Mouse (Mus musculus) spleen, adult 18-20 months (tissue): Measurements from ENCODE around the gene Cadm1.

Experiments
- DNase-seq, 2 experiments: peaks; one replicate each; pipeline ENCODE4 v3.0.0; 2022; ENCODE audit warnings: mixed read lengths in 2 of 2

Cadm1 gene

GRCm38 (mm10) chr9:47876557-47877206 is 346.7 kb downstream of the Cadm1 start:
- DNase-seq = no peak

DNA sequence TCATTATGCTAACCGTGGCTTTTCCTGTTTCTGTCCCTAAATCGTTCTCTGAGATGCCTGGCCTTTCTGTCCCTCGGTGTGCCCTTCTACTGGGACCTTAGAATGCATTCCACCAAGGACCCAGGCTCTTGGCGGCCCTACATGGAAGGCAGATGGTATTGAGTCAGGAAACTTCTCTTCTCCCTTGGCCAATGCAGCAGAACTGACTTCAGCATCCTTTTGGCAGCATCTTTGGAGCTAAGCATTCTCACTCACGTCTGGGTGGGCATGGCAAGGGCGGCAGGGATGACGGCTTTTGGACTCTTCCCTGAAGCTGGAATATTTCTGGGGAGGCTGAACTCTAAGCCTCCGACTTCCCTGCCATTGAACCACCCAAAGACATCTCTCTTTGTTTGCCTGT is 350.2 kb downstream of the Cadm1 start:
- DNase-seq = no peak

GRCm38 (mm10) chr9:47882372-47882771 is 352.4 kb downstream of the Cadm1 start:
- DNase-seq = no peak

- DNase-seq = no peak
Measured at GRCm38 (mm10) chr9:47891721-47892120, 361.7 kb downstream of the Cadm1 start.

DNA sequence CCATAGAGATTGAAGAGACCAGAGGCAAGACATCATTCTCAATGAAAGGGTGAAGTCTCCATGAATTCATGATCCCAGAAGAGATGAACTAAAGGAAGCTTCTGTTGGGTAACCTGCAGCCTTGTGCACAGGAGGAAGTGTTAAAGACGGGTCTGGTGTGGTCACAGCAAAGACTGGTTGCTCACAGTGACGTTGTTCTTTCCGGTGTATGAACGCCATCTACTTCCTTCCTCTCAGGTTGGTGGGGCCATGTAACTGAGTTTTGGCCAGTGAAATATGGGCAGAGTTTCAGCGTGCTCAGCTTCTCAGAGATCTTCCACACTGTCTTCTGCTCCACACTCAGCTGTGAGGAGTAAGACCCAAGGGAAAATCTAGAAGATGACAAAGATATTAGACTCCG is 363.0 kb downstream of the Cadm1 start:
- DNase-seq = no peak

DNA sequence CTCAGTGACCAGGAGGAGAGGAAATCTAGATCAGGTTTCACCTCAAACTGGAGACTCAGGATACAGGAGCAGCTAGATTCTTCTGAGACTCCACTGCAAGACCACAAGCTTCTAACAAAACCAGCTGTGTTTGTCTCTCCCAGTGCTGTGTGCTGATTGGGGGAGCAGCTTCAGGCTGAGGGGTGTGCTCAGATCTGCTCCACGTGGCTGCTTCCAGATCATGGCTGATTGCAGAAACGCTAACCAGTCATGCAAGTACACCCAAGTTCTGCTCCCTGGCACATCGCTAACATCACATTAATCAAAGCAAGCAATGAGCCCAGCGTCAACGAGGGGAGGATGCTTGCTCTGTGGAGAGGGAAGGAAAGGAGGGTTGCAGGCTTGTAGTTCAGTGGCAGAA is 364.1 kb downstream of the Cadm1 start:
- DNase-seq = no peak

DNA sequence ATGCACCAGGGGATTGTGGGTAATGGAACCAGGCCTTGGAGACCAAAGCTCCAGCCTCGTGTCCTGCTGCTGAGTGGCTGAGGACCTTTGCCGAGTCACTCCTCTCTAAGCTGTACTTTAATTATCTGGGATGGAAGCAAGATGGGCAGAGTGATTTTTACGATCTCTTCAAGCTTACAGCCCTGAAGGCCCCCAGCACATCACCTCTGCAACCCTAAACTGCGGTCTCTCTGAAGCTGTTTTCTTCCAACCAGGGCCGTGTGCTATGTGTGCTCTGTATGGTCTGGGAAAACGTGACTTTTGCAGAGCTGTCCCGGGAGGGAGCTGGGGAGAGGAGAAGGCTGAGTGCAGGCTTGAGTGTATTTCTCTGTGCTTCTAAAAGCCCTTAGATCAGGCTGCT is 364.7 kb downstream of the Cadm1 start:
- no peak for DNase-seq

DNA sequence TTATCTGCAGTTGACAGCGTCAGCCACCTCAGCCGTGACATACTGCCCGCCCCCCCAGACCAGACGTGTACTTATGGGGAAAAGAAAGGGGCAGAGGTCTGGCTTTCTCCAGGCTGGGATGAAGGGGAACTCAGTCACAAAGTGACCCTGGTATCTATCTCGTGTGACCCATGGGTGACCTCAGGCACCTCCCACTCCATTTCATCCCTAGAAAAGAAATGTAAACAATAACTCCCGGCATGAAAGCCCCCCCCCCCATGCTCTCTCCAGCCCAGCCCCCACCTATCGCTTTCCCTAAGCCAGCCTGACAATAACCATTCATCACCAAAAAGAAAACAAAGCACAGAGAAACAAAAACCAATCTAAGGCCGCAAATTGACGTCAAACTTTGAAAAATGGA is 365.1 kb downstream of the Cadm1 start:
- no peak for DNase-seq

DNA sequence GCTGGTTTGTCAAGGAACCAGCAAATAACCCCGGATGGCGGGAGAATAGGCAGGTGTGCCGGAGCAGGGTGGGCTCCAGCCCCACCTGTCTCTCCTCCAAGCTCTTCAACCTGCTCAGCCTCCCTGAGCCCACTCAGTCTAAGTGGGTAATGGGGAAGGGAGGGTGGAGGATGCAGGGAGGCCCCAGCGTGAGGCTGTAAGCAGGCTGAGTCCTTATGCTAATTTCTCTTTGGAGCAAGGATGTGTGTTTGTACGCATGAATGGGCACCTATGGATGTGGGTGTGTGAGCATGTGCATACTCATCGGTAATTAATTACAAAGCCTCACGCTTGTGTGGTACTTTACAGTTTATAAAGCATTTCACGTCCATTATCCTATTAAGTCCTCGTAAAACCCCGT is 370.8 kb downstream of the Cadm1 start:
- DNase-seq = no peak

GRCm38 (mm10) chr9:47903661-47904060 is 373.7 kb downstream of the Cadm1 start:
- no peak for DNase-seq

DNA sequence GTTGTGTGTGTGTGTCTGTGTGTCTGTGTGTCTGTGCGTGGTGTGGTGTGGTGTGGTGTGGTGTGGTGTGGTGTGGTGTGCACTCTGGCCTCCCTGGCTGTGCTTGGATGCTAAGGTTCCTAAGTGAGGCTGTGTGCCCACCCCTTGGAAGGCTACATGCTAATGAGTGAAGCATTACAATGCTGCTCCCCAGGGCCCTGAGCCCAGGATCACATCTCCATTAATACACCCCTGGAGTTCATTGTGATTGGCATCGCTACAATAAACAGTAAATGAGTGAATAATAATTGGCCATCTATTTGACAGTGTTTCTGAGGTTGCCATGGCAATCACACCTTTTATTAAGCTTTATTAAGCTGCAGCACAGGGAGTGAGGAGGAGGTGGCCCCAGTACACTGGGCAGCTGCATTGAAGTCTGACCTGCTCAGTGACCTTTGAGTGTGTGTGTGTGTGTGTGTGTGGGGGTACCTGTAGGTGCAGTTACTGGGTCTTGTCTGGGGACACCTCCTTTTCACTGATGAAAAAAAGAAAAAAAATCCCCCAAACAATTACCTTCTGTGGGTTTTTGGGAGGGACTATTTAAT is 374.5 kb downstream of the Cadm1 start:
- no peak for DNase-seq

DNA sequence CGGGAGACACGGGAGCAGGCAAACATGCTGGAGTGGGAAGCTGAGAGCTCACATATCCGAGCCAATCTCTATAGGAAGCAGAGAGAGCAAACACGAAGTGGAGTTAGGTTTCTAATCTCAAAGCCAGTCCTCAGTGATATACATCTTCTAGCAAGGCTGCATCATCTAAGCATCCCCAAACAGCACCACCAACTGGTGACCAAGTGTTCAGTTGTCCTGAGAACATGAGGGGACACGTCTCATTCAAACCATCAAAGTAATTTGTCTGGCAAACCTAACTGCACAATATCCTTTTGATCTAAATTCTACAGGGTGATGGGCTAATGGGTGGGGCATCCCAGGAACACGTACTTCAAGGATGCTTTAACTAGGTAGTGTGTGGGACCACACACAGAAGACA is 376.5 kb downstream of the Cadm1 start:
- no peak for DNase-seq
